Mouse (Mus musculus) midbrain, postnatal 0 days (tissue): ENCODE data around the gene Sh2d1b1. TPM values are rescaled to one million over a fixed set of nuclear protein-coding genes. Genes with fewer than 3 reads are reported as not detected.
A peak's percentile ranks its signal among the peaks of the same experiment; 100 is the strongest.
"Not testable (repeated sequence)": the region's sequence is repeated elsewhere in the genome, so short reads cannot be mapped to it uniquely, and the experiment has no call there.

Experiments used
- ATAC-seq: fragments of 200-750 bp; cut with Nextera tagmentation; 2 replicates; pipeline ENCODE4 v1.8.0; 2017; ENCODE audit warnings: moderate number of reproducible peaks, mild to moderate bottlenecking, moderate TSS enrichment, moderate library complexity; ENCODE audit not compliant: low FRiP score
- DNase-seq: peaks from one replicate; pipeline ENCODE4 v3.0.0-alpha.2; 2015; ENCODE audit warnings: low spot score
- H3K27ac ChIP-seq: fragments of 300-500 bp; sonication (generic); 2 replicates; pipeline ENCODE4 v1.5.1; 2014; ENCODE audit warnings: low read depth, mild to moderate bottlenecking, low read length, mixed read lengths
- H3K27me3 ChIP-seq: fragments of 300-500 bp; sonication (generic); 2 replicates; pipeline ENCODE4 v1.6.1; 2014; ENCODE audit warnings: low read length, control low read depth, mixed read lengths; ENCODE audit not compliant: insufficient read depth
- H3K36me3 ChIP-seq: fragments of 300-500 bp; sonication (generic); 2 replicates; pipeline ENCODE4 v1.6.1; 2014; ENCODE audit warnings: low read length, control low read depth, mixed read lengths; ENCODE audit not compliant: insufficient read depth
- H3K4me1 ChIP-seq: fragments of 300-500 bp; sonication (generic); 2 replicates; pipeline ENCODE4 v1.6.1; 2014; ENCODE audit warnings: mild to moderate bottlenecking, control low read depth, antibody characterized with exemption, low read length, mixed read lengths; ENCODE audit not compliant: insufficient read depth
- H3K4me2 ChIP-seq: fragments of 300-500 bp; sonication (generic); 2 replicates; pipeline ENCODE4 v1.6.1; 2014; ENCODE audit warnings: low read depth, mild to moderate bottlenecking, low read length, mixed read lengths; ENCODE audit not compliant: poor library complexity, severe bottlenecking
- H3K4me3 ChIP-seq: fragments of 300-500 bp; sonication (generic); 2 replicates; pipeline ENCODE4 v1.5.1; 2014; ENCODE audit warnings: low read depth, mild to moderate bottlenecking, low read length, moderate library complexity
- H3K9ac ChIP-seq: fragments of 300-500 bp; sonication (generic); replicated peaks from 2 replicates; pipeline ENCODE4 v1.6.1; 2014; ENCODE audit warnings: mild to moderate bottlenecking, low read length, moderate library complexity, mixed read lengths; ENCODE audit not compliant: poor library complexity, severe bottlenecking
- H3K9me3 ChIP-seq: fragments of 300-500 bp; sonication (generic); 2 replicates; pipeline ENCODE4 v1.6.1; 2016; ENCODE audit warnings: low read length, control low read depth
- CTCF ChIP-seq: IDR thresholded peaks from 2 replicates; pipeline ENCODE4 v1.5.1; 2016; ENCODE audit warnings: antibody characterized with exemption, mild to moderate bottlenecking
- WGBS: fragments of 180-500 bp; shearing (Covaris S2); extraction: QIAGEN DNeasy Blood & Tissue Kit; methylation state at CpG from one replicate; pipeline ENCODE4 v1.1.7; 2014; 5-methylcytosine and 5-hydroxymethylcytosine counted together
- polyA plus RNA-seq: library from polyadenylated mRNA; unstranded; fragments of >200 nt; fragmentation: Nextera tagmentation; extraction: Ambion mirVana; gene quantifications from 2 replicates; pipeline ENCODE4 v1.2.1, GENCODE M21; 2015
- total RNA-seq: library from RNA; depleted of rRNA; stranded (reverse); fragments of >200 nt; gene quantifications from 2 replicates; pipeline ENCODE4 v1.2.3, GENCODE M21; 2014; rRNA removed

Gene Sh2d1b1
- total RNA-seq: not detected in 2 replicates
- not detected in 2 replicates for polyA plus RNA-seq

GRCm38 (mm10) chr1:170277016-170277415, at the start of gene Sh2d1b1:
Sh2d1b1 (plus strand) TSS chr1:170277320.
- no peak for DNase-seq
- H3K4me2 ChIP-seq: no peak within 1 kb of the TSS
- no peak for TF ChIP-seq CTCF

GRCm38 (mm10) chr1:170232688-170233087, 44.4 kb upstream of the Sh2d1b1 start, which contains the start of gene Sh2d1b2:
Sh2d1b2 (plus strand) TSS chr1:170232749.
- H3K36me3 ChIP-seq, H3K4me2 ChIP-seq, H3K27me3 ChIP-seq, ATAC-seq, DNase-seq, H3K9me3 ChIP-seq, H3K27ac ChIP-seq, H3K9ac ChIP-seq, H3K4me3 ChIP-seq, H3K4me1 ChIP-seq: not testable (repeated sequence)
- WGBS: 67% methylated on average over 5 of the region's 6 CpGs

More at GRCm38 (mm10) chr1:170277016-170277415, at the start of gene Sh2d1b1:
- H3K9ac ChIP-seq: no peak within 1 kb of the TSS
- no peak within 1 kb of the TSS for H3K4me3 ChIP-seq
- H3K27ac ChIP-seq: no peak within 1 kb of the TSS
- no peaks in the 10 kb centered on the region for H3K4me1 ChIP-seq
- no peaks in the 10 kb centered on the region for H3K36me3 ChIP-seq
- ATAC-seq: no peak
- H3K27me3 ChIP-seq: no peaks in the 10 kb centered on the region
- H3K9me3 ChIP-seq: no peaks in the 10 kb centered on the region
- 94% methylated on average over 2 of the region's 3 CpGs for WGBS

- no peak overlapping the region for H3K4me3 ChIP-seq
- no peaks in the 10 kb centered on the region for H3K4me1 ChIP-seq
- TF ChIP-seq CTCF: no peak
- ATAC-seq: no peak
- 0 out of 2 replicates have a peak, but pooled peaks cover 5% of the 10 kb centered on the region for H3K27me3 ChIP-seq
- no peaks in the 10 kb centered on the region for H3K36me3 ChIP-seq
- no peak for DNase-seq
- H3K9ac ChIP-seq: no peak overlapping the region
- H3K27ac ChIP-seq: no peak overlapping the region
- no peaks in the 10 kb centered on the region for H3K9me3 ChIP-seq
- no peak overlapping the region for H3K4me2 ChIP-seq
- WGBS: 91% methylated on average over 3 of the region's 3 CpGs
These were observed 32.1 kb upstream of the Sh2d1b1 start for GRCm38 (mm10) chr1:170245016-170245415.

- Histone ChIP-seq H3K27ac (peak overlapping the region; percentile 47; the same call in 1 of the 2 replicates), H3K4me2 (peak overlapping the region; percentile 78), H3K27me3 (no peaks in the 10 kb centered on the region), H3K4me1 (no peaks in the 10 kb centered on the region), H3K36me3 (no peaks in the 10 kb centered on the region), H3K4me3 (peak overlapping the region; percentile 65), H3K9ac (peak overlapping the region; percentile 80), H3K9me3 (no peaks in the 10 kb centered on the region)
- DNase-seq: no peak
- 28% methylated on average over 30 of the region's 30 CpGs for WGBS
- ATAC-seq: peak; percentile 87; the same call in 1 of the 2 replicates
- TF ChIP-seq CTCF: no peak
These were observed 22.1 kb upstream of the Sh2d1b1 start for GRCm38 (mm10) chr1:170254893-170255559.

GRCm38 (mm10) chr1:170255560-170255910, 21.6 kb upstream of the Sh2d1b1 start:
- H3K36me3 ChIP-seq: no peaks in the 10 kb centered on the region
- peak overlapping the region; percentile 80 for H3K9ac ChIP-seq
- WGBS: 9% methylated on average over 32 of the region's 32 CpGs
- H3K4me1 ChIP-seq: no peaks in the 10 kb centered on the region
- peak overlapping the region; percentile 78 for H3K4me2 ChIP-seq
- peak overlapping the region; percentile 47; the same call in 1 of the 2 replicates for H3K27ac ChIP-seq
- ATAC-seq (peak; percentile 100), DNase-seq (peak; percentile 94)
- H3K9me3 ChIP-seq: no peaks in the 10 kb centered on the region
- TF ChIP-seq CTCF: no peak
- no peaks in the 10 kb centered on the region for H3K27me3 ChIP-seq
- peak overlapping the region; percentile 65 for H3K4me3 ChIP-seq

GRCm38 (mm10) chr1:170270281-170270680, 6.8 kb upstream of the Sh2d1b1 start:
- TF ChIP-seq CTCF: no peak
- H3K27ac ChIP-seq: no peak overlapping the region
- H3K4me1 ChIP-seq: no peaks in the 10 kb centered on the region
- no peak for DNase-seq
- H3K9ac ChIP-seq: no peak overlapping the region
- H3K27me3 ChIP-seq: no peaks in the 10 kb centered on the region
- 0 out of 2 replicates have a peak, but pooled peaks cover 3% of the 10 kb centered on the region for H3K9me3 ChIP-seq
- no peak overlapping the region for H3K4me2 ChIP-seq
- no peak for ATAC-seq
- H3K4me3 ChIP-seq: no peak overlapping the region
- WGBS: 85% methylated on average over 6 of the region's 6 CpGs
- H3K36me3 ChIP-seq: no peaks in the 10 kb centered on the region
